Mouse (Mus musculus): Measurements from ENCODE around the gene Bmper.

DNA sequence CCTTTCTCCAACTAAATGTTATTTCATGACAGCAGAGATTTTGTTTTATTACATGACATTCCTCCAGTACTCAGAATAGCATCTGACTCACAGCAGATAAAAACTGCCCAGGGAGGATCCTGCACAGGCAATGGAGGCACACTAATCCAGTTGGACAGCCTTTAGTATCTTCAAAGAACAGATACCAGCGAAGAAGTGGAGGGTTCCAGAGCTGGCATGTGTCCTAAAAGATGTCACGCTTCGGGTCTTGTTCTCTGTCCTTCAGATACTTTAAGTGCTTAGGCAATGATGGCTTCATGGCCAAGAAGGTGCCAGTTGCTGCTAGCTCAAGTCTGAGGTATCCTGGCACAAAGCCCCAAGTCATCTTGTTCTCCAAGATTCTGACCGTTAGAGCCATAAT, 272.5 kb downstream of the Bmper start:
- no peak for TF ChIP-seq GATA1 (IDR thresholded peaks at IDR 0.05; ENCODE audit: low read length)
- TF ChIP-seq TAL1 (IDR thresholded peaks at IDR 0.05; ENCODE audit: low read length): no peak

Data from erythroblast, embryonic 14.5 days (primary cell).